Mouse (Mus musculus) ES-Bruce4 (cell line): ENCODE measurements around the gene Adar.

Experiments used
- CTCF ChIP-seq: IDR thresholded peaks from one replicate; pipeline ENCODE4 v1.8.1; 2011; ENCODE audit warnings: low read depth, low read length
- EP300 ChIP-seq: IDR thresholded peaks from 2 replicates; pipeline ENCODE4 v1.6.1; 2011; ENCODE audit warnings: low read depth, low read length; ENCODE audit not compliant: insufficient read depth

- TF ChIP-seq CTCF: no peak
- no peak for TF ChIP-seq EP300
Measured at GRCm38 (mm10) chr3:89798518-89798917, 83.7 kb downstream of the Adar start.
